Mouse (Mus musculus) hindbrain, embryonic 14.5 days (tissue): ENCODE measurements around the gene Polr2a. TPM values are rescaled to one million over a fixed set of nuclear protein-coding genes. Genes with fewer than 3 reads are reported as not detected.

Source experiments
- ATAC-seq: fragments of 200-750 bp; cut with Nextera tagmentation; 2 replicates; pipeline ENCODE4 v1.8.0; 2017; ENCODE audit warnings: moderate number of reproducible peaks, mild to moderate bottlenecking, moderate TSS enrichment, moderate library complexity; ENCODE audit not compliant: low FRiP score
- DNase-seq: peaks from one replicate; pipeline ENCODE4 v3.0.0-alpha.2; 2015; ENCODE audit warnings: low spot score
- H3K27ac ChIP-seq: fragments of 300-500 bp; sonication (generic); 2 replicates; pipeline ENCODE4 v1.5.1; 2014; ENCODE audit warnings: mild to moderate bottlenecking, moderate library complexity
- H3K27me3 ChIP-seq: fragments of 300-500 bp; sonication (generic); 2 replicates; pipeline ENCODE4 v1.6.1; 2014; ENCODE audit warnings: mild to moderate bottlenecking, low read length, mixed read lengths; ENCODE audit not compliant: control insufficient read depth, insufficient read depth
- H3K36me3 ChIP-seq: fragments of 300-500 bp; sonication (generic); replicated peaks from 2 replicates; pipeline ENCODE4 v1.6.1; 2014; ENCODE audit not compliant: control insufficient read depth, insufficient read depth
- H3K4me1 ChIP-seq: fragments of 300-500 bp; sonication (generic); replicated peaks from 2 replicates; pipeline ENCODE4 v1.6.1; 2014; ENCODE audit warnings: antibody characterized with exemption, low read length, mixed read lengths; ENCODE audit not compliant: control insufficient read depth, insufficient read depth
- H3K4me2 ChIP-seq: fragments of 300-500 bp; sonication (generic); replicated peaks from 2 replicates; pipeline ENCODE4 v1.6.1; 2014; ENCODE audit warnings: mild to moderate bottlenecking, moderate library complexity
- H3K4me3 ChIP-seq: fragments of 300-500 bp; sonication (generic); replicated peaks from 2 replicates; pipeline ENCODE4 v1.5.1; 2014; ENCODE audit warnings: mild to moderate bottlenecking, low read length
- H3K9ac ChIP-seq: fragments of 300-500 bp; sonication (generic); 2 replicates; pipeline ENCODE4 v1.6.1; 2014
- H3K9me3 ChIP-seq: fragments of 300-500 bp; sonication (generic); 2 replicates; pipeline ENCODE4 v1.6.1; 2016; ENCODE audit warnings: low read length; ENCODE audit not compliant: control insufficient read depth
- WGBS: fragments of 180-500 bp; shearing (Covaris S2); extraction: QIAGEN DNeasy Blood & Tissue Kit; methylation state at CpG from one replicate; pipeline ENCODE4 v1.1.7; 2014; 5-methylcytosine and 5-hydroxymethylcytosine counted together
- polyA plus RNA-seq: library from polyadenylated mRNA; unstranded; fragments of >200 nt; fragmentation: Nextera tagmentation; extraction: Ambion mirVana; gene quantifications from 2 replicates; pipeline ENCODE4 v1.2.1, GENCODE M21; 2014

Polr2a gene
- polyA plus RNA-seq, 1 experiment from 2014 or later: 24.3 TPM

- Histone ChIP-seq H3K27ac (no peak overlapping the region), H3K36me3 (no peaks in the 10 kb centered on the region), H3K4me1 (0 out of 2 replicates have a peak, but pooled peaks cover 3% of the 10 kb centered on the region), H3K4me2 (no peak overlapping the region), H3K9me3 (no peaks in the 10 kb centered on the region), H3K9ac (no peak overlapping the region), H3K4me3 (no peak overlapping the region), H3K27me3 (no peaks in the 10 kb centered on the region)
- 75% methylated on average over 18 of the region's 18 CpGs for WGBS
- DNase-seq: no peak
- no peak for ATAC-seq
Observed at GRCm38 (mm10) chr11:69714636-69715329, 43.7 kb downstream of the Polr2a start.

DNA sequence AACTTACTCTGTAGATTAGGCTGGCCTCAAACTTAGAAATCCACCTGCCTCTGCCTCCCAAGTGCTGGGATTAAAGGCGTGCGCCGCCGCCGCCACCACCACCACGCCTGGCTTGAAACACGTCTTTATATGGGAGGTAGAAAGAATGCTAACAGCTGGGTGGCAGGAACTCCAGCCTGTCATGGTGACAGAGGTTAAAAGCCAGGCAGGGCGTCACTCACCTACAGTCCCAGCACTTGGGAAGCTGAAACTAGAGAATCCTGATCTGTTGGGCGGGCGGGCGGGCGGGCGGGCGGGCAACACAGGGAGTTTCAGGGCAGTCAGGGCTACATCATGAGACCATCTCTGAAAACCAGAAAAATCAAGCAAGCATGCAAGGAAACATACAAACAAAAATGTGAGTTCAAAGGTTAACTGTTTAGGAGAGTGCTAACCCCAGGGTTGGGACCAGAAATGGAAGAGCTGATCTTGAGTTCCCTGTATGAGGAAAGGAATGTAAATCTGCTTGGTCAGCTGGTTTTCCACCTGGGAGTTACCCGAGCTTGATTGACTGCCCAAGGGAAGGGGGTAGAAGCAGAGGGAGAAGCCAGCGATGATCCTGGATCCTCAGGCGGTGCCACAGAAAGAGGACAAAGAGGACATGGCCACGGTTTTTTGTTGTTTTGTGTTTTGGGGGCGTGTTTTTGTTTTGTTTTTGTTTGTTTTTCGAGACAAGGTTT lies 45.3 kb downstream of the Polr2a start:
- no peaks in the 10 kb centered on the region for H3K27me3 ChIP-seq
- ATAC-seq (no peak), DNase-seq (no peak)
- H3K4me2 ChIP-seq: no peak overlapping the region
- no peak overlapping the region for H3K27ac ChIP-seq
- H3K4me1 ChIP-seq: no peaks in the 10 kb centered on the region
- H3K4me3 ChIP-seq: no peak overlapping the region
- 79% methylated on average over 20 of the region's 20 CpGs for WGBS
- no peaks in the 10 kb centered on the region for H3K36me3 ChIP-seq
- H3K9ac ChIP-seq: no peak overlapping the region
- H3K9me3 ChIP-seq: no peaks in the 10 kb centered on the region

DNA sequence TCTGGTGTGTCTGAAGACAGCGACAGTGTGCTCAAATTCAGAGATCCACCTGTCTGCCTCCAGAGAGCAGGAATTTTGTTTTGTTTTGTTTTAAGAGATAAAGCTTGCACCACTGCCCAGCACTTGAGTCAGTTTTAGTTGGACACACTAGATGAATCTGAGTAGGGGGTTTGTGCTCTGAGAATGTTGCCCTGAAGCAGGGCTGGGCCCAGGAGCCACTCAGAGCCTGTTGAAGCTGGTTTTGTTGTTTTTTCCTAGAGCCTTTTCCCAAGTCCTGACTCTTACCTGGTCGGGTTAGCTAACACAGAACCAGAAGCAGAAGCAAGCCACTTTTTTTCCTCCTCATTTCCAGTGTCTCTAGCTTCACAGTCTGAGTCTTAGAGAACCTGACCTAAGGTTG lies 47.4 kb downstream of the Polr2a start:
- Histone ChIP-seq H3K4me2 (no peak overlapping the region), H3K36me3 (no peaks in the 10 kb centered on the region), H3K9me3 (no peaks in the 10 kb centered on the region), H3K4me3 (no peak overlapping the region), H3K4me1 (no peaks in the 10 kb centered on the region), H3K9ac (no peak overlapping the region), H3K27me3 (no peaks in the 10 kb centered on the region), H3K27ac (no peak overlapping the region)
- no peak for ATAC-seq
- DNase-seq: no peak
- WGBS: 91% methylated on average over 2 of the region's 2 CpGs

GRCm38 (mm10) chr11:69710470-69710869 lies 48.0 kb downstream of the Polr2a start:
- Histone ChIP-seq H3K9me3 (no peaks in the 10 kb centered on the region), H3K36me3 (no peaks in the 10 kb centered on the region), H3K4me1 (no peaks in the 10 kb centered on the region), H3K4me2 (no peak overlapping the region), H3K27ac (no peak overlapping the region), H3K27me3 (no peaks in the 10 kb centered on the region), H3K4me3 (no peak overlapping the region), H3K9ac (no peak overlapping the region)
- DNase-seq: no peak
- no peak for ATAC-seq
- WGBS: 71% methylated on average over 3 of the region's 3 CpGs

GRCm38 (mm10) chr11:69709554-69710446 lies 48.6 kb downstream of the Polr2a start:
- Histone ChIP-seq H3K27me3 (no peaks in the 10 kb centered on the region), H3K9me3 (no peaks in the 10 kb centered on the region), H3K27ac (no peak overlapping the region), H3K4me1 (no peaks in the 10 kb centered on the region), H3K4me3 (no peak overlapping the region), H3K36me3 (no peaks in the 10 kb centered on the region), H3K4me2 (no peak overlapping the region), H3K9ac (no peak overlapping the region)
- no peak for ATAC-seq
- 63% methylated on average over 11 of the region's 11 CpGs for WGBS
- DNase-seq: no peak

DNA sequence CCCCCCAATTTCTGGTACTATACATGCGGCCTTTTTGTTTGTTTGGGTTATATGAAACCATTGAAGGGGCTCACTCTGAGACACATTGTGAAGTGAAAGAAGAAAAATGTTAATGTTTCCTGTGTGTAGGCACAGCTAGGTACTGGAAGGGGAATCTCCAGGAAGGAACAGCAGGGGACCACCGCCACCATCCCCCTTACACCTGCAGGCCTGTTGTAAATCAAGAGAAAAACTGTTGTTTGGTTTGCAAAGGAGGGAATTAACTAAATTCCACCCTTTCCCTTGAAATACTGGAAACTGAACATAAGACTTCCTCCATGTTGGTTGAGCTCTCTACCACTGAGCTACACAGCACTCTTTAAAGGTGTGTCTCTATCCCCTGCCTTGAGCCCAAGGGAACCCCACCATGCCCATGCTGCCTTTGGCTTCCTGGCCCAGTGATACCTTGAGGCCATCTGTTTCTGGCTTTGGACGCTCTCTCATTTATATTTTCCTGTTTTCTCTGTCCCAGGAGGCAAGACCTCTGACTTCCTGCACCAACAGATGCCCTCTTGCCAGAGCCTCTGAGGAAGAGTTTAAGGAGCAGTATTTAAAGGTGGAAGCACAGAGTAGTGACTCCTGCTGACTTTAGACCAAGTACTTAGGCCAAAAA lies 49.7 kb downstream of the Polr2a start:
- no peak overlapping the region for H3K27ac ChIP-seq
- H3K9me3 ChIP-seq: no peaks in the 10 kb centered on the region
- no peaks in the 10 kb centered on the region for H3K27me3 ChIP-seq
- no peak for ATAC-seq
- no peak overlapping the region for H3K4me2 ChIP-seq
- H3K36me3 ChIP-seq: no peaks in the 10 kb centered on the region
- DNase-seq: no peak
- no peak overlapping the region for H3K9ac ChIP-seq
- no peaks in the 10 kb centered on the region for H3K4me1 ChIP-seq
- no peak overlapping the region for H3K4me3 ChIP-seq
- WGBS: 87% methylated on average over 3 of the region's 3 CpGs

DNA sequence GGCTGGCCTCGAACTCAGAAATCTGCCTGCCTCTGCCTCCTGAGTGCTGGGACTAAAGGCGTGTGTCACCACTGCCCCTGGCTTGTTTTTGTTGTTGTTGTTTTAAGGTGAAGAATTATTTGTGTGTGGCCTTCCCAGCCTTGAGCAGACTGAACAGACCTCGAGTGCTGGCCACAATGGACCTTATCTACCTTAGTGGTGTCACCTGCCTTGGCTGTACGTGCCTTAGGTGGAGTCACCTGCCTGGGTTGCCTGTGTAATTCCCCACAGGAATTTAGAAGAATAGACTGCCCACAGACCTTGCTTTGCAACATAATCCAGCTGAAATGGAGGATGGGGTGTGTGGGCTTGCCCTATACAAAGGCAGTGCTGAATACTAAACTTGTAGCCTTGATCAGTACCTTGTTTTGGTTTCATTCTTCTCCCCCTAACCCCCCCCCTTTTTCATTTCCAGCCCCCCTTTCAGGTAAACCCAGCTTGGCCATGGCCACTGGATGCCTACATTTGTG lies 50.5 kb downstream of the Polr2a start:
- no peak overlapping the region for H3K27ac ChIP-seq
- WGBS: 88% methylated on average over 4 of the region's 4 CpGs
- no peak overlapping the region for H3K4me3 ChIP-seq
- H3K4me1 ChIP-seq: no peaks in the 10 kb centered on the region
- H3K27me3 ChIP-seq: no peaks in the 10 kb centered on the region
- H3K9me3 ChIP-seq: no peaks in the 10 kb centered on the region
- H3K9ac ChIP-seq: no peak overlapping the region
- DNase-seq (no peak), ATAC-seq (no peak)
- no peak overlapping the region for H3K4me2 ChIP-seq
- H3K36me3 ChIP-seq: no peaks in the 10 kb centered on the region

DNA sequence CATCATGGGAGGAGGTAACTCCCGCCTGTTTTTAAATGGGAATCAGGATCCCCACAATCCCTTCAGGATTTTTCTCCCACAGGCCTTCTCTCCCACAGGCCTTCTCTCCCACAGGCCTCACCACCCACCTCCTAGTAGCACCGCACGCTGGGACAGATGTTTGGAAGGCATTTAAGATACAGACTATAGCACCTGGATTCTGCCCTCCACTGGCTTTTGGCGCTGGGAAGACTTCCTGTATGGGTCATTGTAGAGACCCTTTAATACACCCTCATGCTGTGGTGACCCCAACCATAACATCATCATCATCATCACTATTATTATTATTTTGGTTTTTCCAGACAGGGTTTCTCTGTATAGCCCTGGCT lies 51.0 kb downstream of the Polr2a start:
- WGBS: 92% methylated on average over 4 of the region's 4 CpGs
- Histone ChIP-seq H3K9me3 (no peaks in the 10 kb centered on the region), H3K4me2 (no peak overlapping the region), H3K4me3 (no peak overlapping the region), H3K9ac (no peak overlapping the region), H3K27ac (no peak overlapping the region), H3K27me3 (no peaks in the 10 kb centered on the region), H3K36me3 (no peaks in the 10 kb centered on the region), H3K4me1 (no peaks in the 10 kb centered on the region)
- DNase-seq (no peak), ATAC-seq (no peak)
